Mouse (Mus musculus) left cerebral cortex, adult 11 months (tissue): ENCODE measurements around the gene Szt2.

Experiments used
- DNase-seq: peaks from one replicate; pipeline ENCODE4 v3.0.0; 2022; ENCODE audit warnings: low spot score

The Szt2 gene

GRCm38 (mm10) chr4:118409142-118409900, at the start of gene Szt2, which contains the start of gene Med8:
Szt2 (minus strand) TSS chr4:118409273.
Med8 (plus strand) TSS chr4:118409337.
- peak; percentile 84 for DNase-seq

GRCm38 (mm10) chr4:118457345-118457975, 48.4 kb upstream of the Szt2 start, which contains the start of gene Mpl:
Mpl (minus strand) TSS chr4:118457513.
- DNase-seq = no peak

- no peak for DNase-seq
These were observed 37.5 kb upstream of the Szt2 start for GRCm38 (mm10) chr4:118446415-118447153.

GRCm38 (mm10) chr4:118445781-118446414, 36.8 kb upstream of the Szt2 start:
- DNase-seq = no peak

GRCm38 (mm10) chr4:118445088-118445487, 36.0 kb upstream of the Szt2 start:
- DNase-seq = no peak

GRCm38 (mm10) chr4:118437829-118438253, 28.8 kb upstream of the Szt2 start:
- no peak for DNase-seq

- peak; percentile 85 for DNase-seq
These were observed 27.9 kb upstream of the Szt2 start, which contains the start of gene Cdc20 for GRCm38 (mm10) chr4:118436820-118437603. Cdc20 (minus strand) TSS chr4:118437352.

GRCm38 (mm10) chr4:118432332-118432731, 23.3 kb upstream of the Szt2 start:
- DNase-seq = no peak

- no peak for DNase-seq
These were observed 20.3 kb upstream of the Szt2 start for GRCm38 (mm10) chr4:118429215-118429895.

- DNase-seq = no peak
These were observed 19.6 kb upstream of the Szt2 start for GRCm38 (mm10) chr4:118428531-118429214.

- peak; percentile 70 for DNase-seq
These were observed 18.8 kb upstream of the Szt2 start, which contains the start of gene Elovl1 for GRCm38 (mm10) chr4:118427768-118428451. Elovl1 (plus strand) TSS chr4:118428093.

- DNase-seq = no peak
These were observed 18.3 kb upstream of the Szt2 start for GRCm38 (mm10) chr4:118427415-118427767.

- DNase-seq = no peak
These were observed 16.3 kb upstream of the Szt2 start for GRCm38 (mm10) chr4:118425374-118425773.

GRCm38 (mm10) chr4:118424541-118425160, 15.6 kb upstream of the Szt2 start:
- no peak for DNase-seq

- DNase-seq = no peak
These were observed 12.3 kb upstream of the Szt2 start for GRCm38 (mm10) chr4:118421384-118421783.

- no peak for DNase-seq
These were observed 8.2 kb upstream of the Szt2 start for GRCm38 (mm10) chr4:118417112-118417797.

GRCm38 (mm10) chr4:118416329-118416728, 7.3 kb upstream of the Szt2 start:
- no peak for DNase-seq

GRCm38 (mm10) chr4:118415779-118416178, 6.7 kb upstream of the Szt2 start:
- DNase-seq = no peak
